Mouse (Mus musculus) midbrain, embryonic 11.5 days (tissue): ENCODE data around the gene Gprin2. TPM values are rescaled to one million over a fixed set of nuclear protein-coding genes. Genes with fewer than 3 reads are reported as not detected.

ENCODE experiments used
- ATAC-seq: fragments of 200-750 bp; cut with Nextera tagmentation; 2 replicates; pipeline ENCODE4 v1.8.0; 2017; ENCODE audit warnings: moderate TSS enrichment, moderate library complexity; ENCODE audit not compliant: low FRiP score
- DNase-seq: peaks from one replicate; pipeline ENCODE4 v3.0.0; 2015; ENCODE audit warnings: low spot score; ENCODE audit errors: missing footprints
- H3K27ac ChIP-seq: fragments of 300-500 bp; sonication (generic); 2 replicates; pipeline ENCODE4 v1.5.1; 2014; ENCODE audit warnings: low read depth, low read length
- H3K27me3 ChIP-seq: fragments of 300-500 bp; sonication (generic); 2 replicates; pipeline ENCODE4 v1.6.1; 2014; ENCODE audit warnings: mild to moderate bottlenecking, low read length, moderate library complexity, mixed read lengths; ENCODE audit not compliant: control insufficient read depth, insufficient read depth
- H3K36me3 ChIP-seq: fragments of 300-500 bp; sonication (generic); 2 replicates; pipeline ENCODE4 v1.6.1; 2014; ENCODE audit warnings: mild to moderate bottlenecking, low read length, moderate library complexity, mixed read lengths; ENCODE audit not compliant: control insufficient read depth, insufficient read depth
- H3K4me1 ChIP-seq: fragments of 300-500 bp; sonication (generic); 2 replicates; pipeline ENCODE4 v1.6.1; 2014; ENCODE audit warnings: low read length; ENCODE audit not compliant: control insufficient read depth, insufficient read depth
- H3K4me2 ChIP-seq: fragments of 300-500 bp; sonication (generic); 2 replicates; pipeline ENCODE4 v1.6.1; 2014; ENCODE audit warnings: mild to moderate bottlenecking, moderate library complexity
- H3K4me3 ChIP-seq: fragments of 300-500 bp; sonication (generic); 2 replicates; pipeline ENCODE4 v1.5.1; 2014; ENCODE audit warnings: low read depth, low read length
- H3K9ac ChIP-seq: fragments of 300-500 bp; sonication (generic); 2 replicates; pipeline ENCODE4 v1.6.1; 2014; ENCODE audit warnings: low read length
- H3K9me3 ChIP-seq: fragments of 300-500 bp; sonication (generic); 2 replicates; pipeline ENCODE4 v1.6.1; 2016; ENCODE audit warnings: low read length; ENCODE audit not compliant: control insufficient read depth
- WGBS: fragments of 180-500 bp; shearing (Covaris S2); extraction: QIAGEN DNeasy Blood & Tissue Kit; methylation state at CpG from one replicate; pipeline ENCODE4 v1.1.7; 2014; 5-methylcytosine and 5-hydroxymethylcytosine counted together
- polyA plus RNA-seq: library from polyadenylated mRNA; unstranded; fragments of >200 nt; fragmentation: Nextera tagmentation; extraction: Ambion mirVana; gene quantifications from 2 replicates; pipeline ENCODE4 v1.2.1, GENCODE M21; 2014

Gprin2 gene
- polyA plus RNA-seq, 1 experiment from 2014 or later, result 0.60 TPM

- no peaks in the 10 kb centered on the region for H3K27me3 ChIP-seq
- no peaks in the 10 kb centered on the region for H3K36me3 ChIP-seq
- no peak overlapping the region for H3K9ac ChIP-seq
- 87% methylated on average over 4 of the region's 4 CpGs for WGBS
- H3K4me2 ChIP-seq, result no peak overlapping the region
- no peaks in the 10 kb centered on the region for H3K4me1 ChIP-seq
- DNase-seq (no peak), ATAC-seq (no peak)
- no peaks in the 10 kb centered on the region for H3K9me3 ChIP-seq
- H3K4me3 ChIP-seq, result no peak overlapping the region
- no peak overlapping the region for H3K27ac ChIP-seq
Observed at GRCm38 (mm10) chr14:34209942-34210341, 8.5 kb upstream of the Gprin2 start.

DNA sequence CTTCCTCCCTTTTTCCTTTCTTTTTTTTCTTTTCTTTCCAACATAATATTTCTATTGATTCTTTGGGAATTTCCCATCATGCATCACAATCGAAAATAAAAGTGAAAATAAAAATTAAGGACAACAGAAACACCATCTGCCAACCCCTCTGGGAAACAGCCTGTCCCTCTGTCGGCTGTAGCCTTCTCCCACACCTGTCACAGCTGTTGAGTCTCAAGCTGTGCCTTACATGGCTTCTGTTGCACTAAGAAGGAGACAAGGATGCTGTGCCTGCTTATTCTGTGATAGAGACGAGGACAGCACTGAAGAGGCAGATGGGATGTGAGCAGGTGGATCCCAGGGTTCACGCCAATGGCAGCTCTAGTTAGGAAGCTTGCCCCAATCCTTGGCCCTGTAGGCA lies 7.6 kb upstream of the Gprin2 start:
- no peak overlapping the region for H3K4me2 ChIP-seq

DNA sequence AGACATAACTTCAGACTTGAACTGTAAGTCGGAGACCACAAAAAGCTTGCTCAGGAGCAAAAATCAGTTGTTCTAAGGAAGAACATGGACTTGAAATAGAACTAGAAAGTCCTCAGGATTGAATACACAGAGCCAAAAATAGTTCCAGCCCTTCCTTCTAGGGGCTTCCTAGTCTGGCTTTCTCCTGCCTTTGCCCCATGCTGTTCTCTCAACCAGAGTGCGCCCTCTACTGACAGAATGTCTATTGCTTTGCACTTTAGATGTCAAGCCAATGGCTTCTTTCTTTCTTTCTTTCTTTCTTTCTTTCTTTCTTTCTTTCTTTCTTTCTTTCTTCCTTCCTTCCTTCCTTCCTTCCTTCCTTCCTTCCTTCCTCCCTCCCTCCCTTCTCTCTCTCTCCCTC lies 7.2 kb upstream of the Gprin2 start:
- no peak overlapping the region for H3K4me3 ChIP-seq
- H3K9me3 ChIP-seq, result no peaks in the 10 kb centered on the region
- H3K4me2 ChIP-seq, result no peak overlapping the region
- WGBS, result 45% methylated on average over 2 of the region's 2 CpGs
- H3K4me1 ChIP-seq, result no peaks in the 10 kb centered on the region
- H3K27me3 ChIP-seq, result no peaks in the 10 kb centered on the region
- H3K9ac ChIP-seq, result no peak overlapping the region
- ATAC-seq (no peak), DNase-seq (peak; percentile 82)
- no peak overlapping the region for H3K27ac ChIP-seq
- H3K36me3 ChIP-seq, result no peaks in the 10 kb centered on the region

More for the DNA sequence above, 7.6 kb upstream of the Gprin2 start:
- whole genome bisulfite sequencing, result 57% methylated on average over 4 of the region's 4 CpGs
- no peaks in the 10 kb centered on the region for H3K4me1 ChIP-seq
- ATAC-seq (no peak), DNase-seq (peak; percentile 10)
- H3K4me3 ChIP-seq, result no peak overlapping the region
- no peak overlapping the region for H3K9ac ChIP-seq
- no peak overlapping the region for H3K27ac ChIP-seq
- no peaks in the 10 kb centered on the region for H3K27me3 ChIP-seq
- no peaks in the 10 kb centered on the region for H3K9me3 ChIP-seq
- H3K36me3 ChIP-seq, result no peaks in the 10 kb centered on the region

DNA sequence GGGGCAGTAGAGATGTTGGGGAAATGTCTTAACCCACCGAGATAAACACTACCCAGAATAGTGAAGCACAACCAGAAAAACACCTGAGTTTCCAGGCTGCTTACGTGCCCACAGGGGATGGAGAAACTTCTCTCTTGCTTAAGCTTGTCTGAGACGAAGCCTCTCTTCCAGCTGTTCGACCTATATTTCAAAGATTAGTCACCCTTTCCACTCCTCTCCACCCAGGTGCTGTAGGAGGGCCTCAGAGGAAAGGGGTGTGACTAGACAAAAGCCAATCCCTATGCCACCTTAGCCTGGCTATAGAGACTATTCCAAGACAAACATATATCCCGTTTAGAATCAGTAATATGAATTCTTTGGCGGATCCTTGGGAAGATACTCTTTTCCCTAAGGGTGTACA lies 6.5 kb upstream of the Gprin2 start:
- Histone ChIP-seq H3K4me1 (no peaks in the 10 kb centered on the region), H3K4me3 (no peak overlapping the region), H3K36me3 (no peaks in the 10 kb centered on the region), H3K27me3 (no peaks in the 10 kb centered on the region), H3K4me2 (no peak overlapping the region), H3K9me3 (no peaks in the 10 kb centered on the region), H3K27ac (no peak overlapping the region), H3K9ac (no peak overlapping the region)
- ATAC-seq, result no peak
- 76% methylated on average over 6 of the region's 6 CpGs for WGBS
- DNase-seq, result peak; percentile 75

- Histone ChIP-seq H3K4me1 (peaks cover 2% of the 10 kb centered on the region; the same call in 1 of the 2 replicates), H3K9me3 (no peaks in the 10 kb centered on the region), H3K4me3 (peak overlapping the region; percentile 72), H3K4me2 (peak overlapping the region; percentile 96), H3K27ac (no peak overlapping the region), H3K27me3 (0 out of 2 replicates have a peak, but pooled peaks cover 2% of the 10 kb centered on the region), H3K36me3 (no peaks in the 10 kb centered on the region), H3K9ac (peak overlapping the region; percentile 62)
- WGBS, result 1% methylated on average over 19 of the region's 19 CpGs
- ATAC-seq (peak; percentile 85), DNase-seq (peak; percentile 90)
Observed at GRCm38 (mm10) chr14:34200738-34201230, 669 bp downstream of the Gprin2 start.

GRCm38 (mm10) chr14:34196706-34197105 lies 4.7 kb downstream of the Gprin2 start:
- no peak overlapping the region for H3K4me2 ChIP-seq
- H3K9ac ChIP-seq, result no peak overlapping the region
- H3K4me3 ChIP-seq, result no peak overlapping the region
- DNase-seq (no peak), ATAC-seq (no peak)
- no peaks in the 10 kb centered on the region for H3K36me3 ChIP-seq
- H3K27me3 ChIP-seq, result 0 out of 2 replicates have a peak, but pooled peaks cover 2% of the 10 kb centered on the region
- no peak overlapping the region for H3K27ac ChIP-seq
- H3K9me3 ChIP-seq, result no peaks in the 10 kb centered on the region
- 61% methylated on average over 4 of the region's 4 CpGs for WGBS
- H3K4me1 ChIP-seq, result peaks cover 2% of the 10 kb centered on the region; the same call in 1 of the 2 replicates

GRCm38 (mm10) chr14:34195466-34195865 lies 6.0 kb downstream of the Gprin2 start:
- H3K27ac ChIP-seq, result no peak overlapping the region
- H3K4me1 ChIP-seq, result no peaks in the 10 kb centered on the region; the same call in 1 of the 2 replicates
- no peak overlapping the region for H3K9ac ChIP-seq
- 0 out of 2 replicates have a peak, but pooled peaks cover under 1% of the 10 kb centered on the region for H3K27me3 ChIP-seq
- no peaks in the 10 kb centered on the region for H3K36me3 ChIP-seq
- no peaks in the 10 kb centered on the region for H3K9me3 ChIP-seq
- no peak overlapping the region for H3K4me2 ChIP-seq
- WGBS, result 88% methylated on average over 15 of the region's 15 CpGs
- ATAC-seq (no peak), DNase-seq (no peak)
- H3K4me3 ChIP-seq, result no peak overlapping the region

DNA sequence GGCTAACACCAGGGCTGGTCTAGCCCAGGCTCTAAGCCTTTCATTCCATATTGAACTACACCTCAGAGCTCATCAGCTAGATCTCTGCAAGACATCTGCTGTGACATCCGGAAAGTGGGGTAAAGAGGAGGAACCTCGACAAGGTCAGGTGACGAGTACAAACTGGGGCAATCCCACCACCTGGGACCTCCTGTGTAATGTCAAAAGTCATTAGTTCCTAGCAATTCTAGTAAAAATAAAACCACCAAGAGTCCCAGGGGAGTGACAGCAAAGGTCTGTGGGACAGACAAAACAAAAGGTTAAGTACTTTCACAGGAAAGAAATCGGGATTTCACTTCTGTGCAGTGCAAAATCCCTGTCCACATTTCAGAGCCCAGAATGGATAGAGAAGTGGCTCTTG lies 7.6 kb downstream of the Gprin2 start:
- Histone ChIP-seq H3K27ac (no peak overlapping the region), H3K27me3 (no peaks in the 10 kb centered on the region), H3K36me3 (no peaks in the 10 kb centered on the region), H3K9me3 (no peaks in the 10 kb centered on the region), H3K4me3 (no peak overlapping the region), H3K4me2 (no peak overlapping the region), H3K4me1 (no peaks in the 10 kb centered on the region), H3K9ac (no peak overlapping the region)
- 82% methylated on average over 4 of the region's 4 CpGs for WGBS
- no peak for ATAC-seq
- no peak for DNase-seq

DNA sequence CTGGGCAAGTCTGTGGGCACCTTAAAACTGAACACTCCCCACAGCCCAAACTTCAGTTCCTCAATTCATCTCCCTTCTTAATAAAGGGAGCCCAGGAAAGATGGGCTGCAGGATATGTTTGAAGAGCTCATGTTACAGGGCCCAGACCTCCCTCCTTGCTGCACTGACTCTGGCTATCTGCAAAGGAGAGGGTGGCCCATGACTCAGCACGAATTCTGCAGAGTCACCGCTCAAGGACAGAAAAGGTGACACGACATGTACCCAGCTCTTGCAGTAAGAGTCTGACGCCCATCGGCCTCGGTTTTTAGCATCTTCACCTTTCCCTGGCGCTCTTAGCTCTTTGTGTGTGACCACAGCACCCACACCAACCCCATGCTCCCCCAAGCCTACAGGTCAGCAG lies 11.1 kb downstream of the Gprin2 start:
- no peak for DNase-seq
- H3K27ac ChIP-seq, result no peak overlapping the region
- no peaks in the 10 kb centered on the region for H3K9me3 ChIP-seq
- ATAC-seq, result no peak
- H3K4me1 ChIP-seq, result no peaks in the 10 kb centered on the region
- H3K36me3 ChIP-seq, result no peaks in the 10 kb centered on the region
- no peak overlapping the region for H3K4me3 ChIP-seq
- WGBS, result 75% methylated on average over 7 of the region's 7 CpGs
- H3K9ac ChIP-seq, result no peak overlapping the region
- H3K27me3 ChIP-seq, result no peaks in the 10 kb centered on the region
- H3K4me2 ChIP-seq, result no peak overlapping the region
